Mouse (Mus musculus) 416B (cell line): Measurements from ENCODE around the gene Zdhhc25.

Experiments
- DNase-seq: peaks from one replicate; pipeline ENCODE4 v3.0.0; 2011; ENCODE audit warnings: low read depth

Zdhhc25 gene

DNA sequence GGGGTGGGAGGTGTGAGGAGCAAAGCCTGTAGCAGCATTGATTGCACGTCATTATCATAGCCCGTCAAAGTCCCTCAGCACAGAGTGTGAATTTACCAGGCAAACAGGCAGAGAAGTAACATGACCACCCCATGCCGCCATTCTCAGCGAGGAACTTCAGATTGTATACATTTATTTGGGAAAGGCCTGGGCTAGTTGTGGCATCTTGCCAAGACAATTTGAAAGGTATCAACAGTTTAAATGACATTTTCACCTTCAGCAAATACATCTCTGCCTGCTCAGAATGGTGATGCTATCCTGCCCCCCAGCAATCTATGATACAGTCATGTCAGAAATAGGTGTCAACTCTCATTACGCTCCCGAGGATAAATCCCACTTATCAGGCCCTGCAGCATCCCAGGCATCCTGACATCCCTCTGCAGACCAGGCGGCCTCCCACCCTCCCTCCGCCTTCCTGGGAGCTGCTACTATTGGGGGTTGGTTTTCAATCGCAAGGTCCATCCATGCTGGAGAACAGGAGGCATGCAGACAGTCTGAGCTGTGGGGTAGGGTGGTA is 28.8 kb downstream of the Zdhhc25 start:
- DNase-seq = no peak

DNA sequence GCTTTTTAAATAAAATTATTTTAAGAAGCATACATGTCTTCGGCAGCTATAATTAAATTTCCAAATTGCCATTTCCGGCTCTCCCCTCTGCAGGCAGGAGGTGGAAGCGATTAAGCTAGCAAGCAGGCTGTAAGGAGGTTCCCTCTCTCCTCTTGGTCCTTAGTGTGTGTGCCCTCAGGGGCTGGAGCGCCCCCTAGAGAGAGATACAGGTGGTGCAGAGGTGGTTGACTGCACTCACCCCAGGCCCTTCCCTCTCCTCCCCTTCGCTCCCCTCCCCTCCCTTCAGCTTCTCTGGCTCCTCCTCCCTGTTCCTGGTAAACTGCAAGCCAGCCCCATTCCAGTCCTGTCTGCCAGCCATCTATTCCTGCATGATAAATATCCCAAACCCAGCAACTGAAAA is 35.1 kb downstream of the Zdhhc25 start:
- DNase-seq = no peak

DNA sequence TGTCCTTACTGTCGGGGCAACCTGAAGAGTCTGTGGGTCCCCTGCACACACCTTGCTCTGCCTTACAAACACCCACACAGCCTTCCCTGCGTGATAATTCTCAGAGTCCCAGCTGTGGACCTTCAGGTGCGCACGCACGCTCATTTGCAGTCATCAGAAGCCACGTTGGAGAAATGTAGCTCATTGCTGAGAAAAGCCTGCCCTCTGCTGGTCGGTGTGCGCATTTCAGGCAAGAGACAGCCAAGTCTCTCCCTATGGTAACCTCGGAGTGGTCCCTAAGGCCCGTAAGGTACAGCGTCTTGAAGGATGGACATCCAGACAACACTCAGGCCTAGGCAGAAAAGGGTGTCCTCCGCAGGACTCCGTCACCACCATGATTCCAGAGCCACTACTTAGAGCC is 50.9 kb downstream of the Zdhhc25 start:
- DNase-seq = peak; percentile 48
